Mouse (Mus musculus): ENCODE measurements at regions not wholly inside any gene's neighbourhood (a gene's known extent, or its start where the extent isn't known, plus 50 kb on each side); places are given as distances from the start of the nearest gene placed in this dataset.

DNA sequence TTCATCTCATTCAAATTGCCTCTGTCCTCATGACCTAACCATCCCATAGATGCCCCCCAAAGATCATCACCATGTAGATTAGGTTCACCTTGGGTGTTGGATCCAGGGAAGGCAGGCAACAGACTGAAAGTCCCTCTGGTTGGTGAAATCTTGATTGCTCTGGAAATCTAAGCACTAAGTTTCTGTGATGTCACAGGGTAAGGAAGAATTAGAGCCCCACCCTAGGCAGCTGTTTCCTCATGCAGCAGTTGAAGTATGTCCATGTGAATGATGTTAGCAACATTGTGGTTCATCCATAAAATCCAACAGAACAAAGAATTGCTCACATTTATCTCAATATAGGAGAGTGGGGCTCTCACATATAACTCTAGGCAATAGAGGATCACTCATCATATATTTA lies 175.5 kb downstream of the Plk2 start:
- H3K27me3 ChIP-seq (ENCODE audit: insufficient read depth, low read length): no peaks in the 10 kb centered on the region
- no peaks in the 10 kb centered on the region for H3K4me1 ChIP-seq (ENCODE audit: insufficient read depth, low read depth, low read length)
- TF ChIP-seq POLR2AphosphoS5 (IDR thresholded peaks at IDR 0.05; ENCODE audit: insufficient replicate concordance, low read depth, low read length): no peak
- TF ChIP-seq GATA2 (IDR thresholded peaks at IDR 0.05; ENCODE audit: borderline replicate concordance, low read depth, low read length): no peak
- TF ChIP-seq CTCF (IDR thresholded peaks at IDR 0.05; ENCODE audit: low read depth, low read length): no peak
- no peak for TF ChIP-seq GATA1 (IDR thresholded peaks at IDR 0.05; ENCODE audit: borderline replicate concordance, low read length)
- no peak for TF ChIP-seq TAL1 (conservative IDR thresholded peaks at IDR 0.05; ENCODE audit: low read depth, low read length)
- H3K36me3 ChIP-seq (replicated peaks): no peaks in the 10 kb centered on the region
- DNase-seq (ENCODE audit: low spot score) (no peak), ATAC-seq (ENCODE audit: extremely low read depth, insufficient number of reproducible peaks, low FRiP score, poor library complexity, severe bottlenecking) (no peak)
- H3K4me3 ChIP-seq (ENCODE audit: low read depth, low read length): no peak overlapping the region
- H3K9me3 ChIP-seq (replicated peaks): peaks cover 12% of the 10 kb centered on the region

GRCm38 (mm10) chr13:110573360-110574065 lies 178.7 kb downstream of the Plk2 start:
- no peaks in the 10 kb centered on the region for H3K36me3 ChIP-seq (replicated peaks)
- no peaks in the 10 kb centered on the region for H3K4me1 ChIP-seq (ENCODE audit: insufficient read depth, low read depth, low read length)
- ATAC-seq (ENCODE audit: extremely low read depth, insufficient number of reproducible peaks, low FRiP score, poor library complexity, severe bottlenecking) (no peak), DNase-seq (ENCODE audit: low spot score) (no peak)
- peaks cover 4% of the 10 kb centered on the region for H3K9me3 ChIP-seq (replicated peaks)
- H3K4me3 ChIP-seq (ENCODE audit: low read depth, low read length): no peak overlapping the region
- H3K27me3 ChIP-seq (ENCODE audit: insufficient read depth, low read length): no peaks in the 10 kb centered on the region
- TF ChIP-seq TAL1 (conservative IDR thresholded peaks at IDR 0.05; ENCODE audit: low read depth, low read length) (no peak), POLR2AphosphoS5 (IDR thresholded peaks at IDR 0.05; ENCODE audit: insufficient replicate concordance, low read depth, low read length) (no peak), CTCF (IDR thresholded peaks at IDR 0.05; ENCODE audit: low read depth, low read length) (no peak), GATA2 (IDR thresholded peaks at IDR 0.05; ENCODE audit: borderline replicate concordance, low read depth, low read length) (no peak), GATA1 (IDR thresholded peaks at IDR 0.05; ENCODE audit: borderline replicate concordance, low read length) (no peak)

DNA sequence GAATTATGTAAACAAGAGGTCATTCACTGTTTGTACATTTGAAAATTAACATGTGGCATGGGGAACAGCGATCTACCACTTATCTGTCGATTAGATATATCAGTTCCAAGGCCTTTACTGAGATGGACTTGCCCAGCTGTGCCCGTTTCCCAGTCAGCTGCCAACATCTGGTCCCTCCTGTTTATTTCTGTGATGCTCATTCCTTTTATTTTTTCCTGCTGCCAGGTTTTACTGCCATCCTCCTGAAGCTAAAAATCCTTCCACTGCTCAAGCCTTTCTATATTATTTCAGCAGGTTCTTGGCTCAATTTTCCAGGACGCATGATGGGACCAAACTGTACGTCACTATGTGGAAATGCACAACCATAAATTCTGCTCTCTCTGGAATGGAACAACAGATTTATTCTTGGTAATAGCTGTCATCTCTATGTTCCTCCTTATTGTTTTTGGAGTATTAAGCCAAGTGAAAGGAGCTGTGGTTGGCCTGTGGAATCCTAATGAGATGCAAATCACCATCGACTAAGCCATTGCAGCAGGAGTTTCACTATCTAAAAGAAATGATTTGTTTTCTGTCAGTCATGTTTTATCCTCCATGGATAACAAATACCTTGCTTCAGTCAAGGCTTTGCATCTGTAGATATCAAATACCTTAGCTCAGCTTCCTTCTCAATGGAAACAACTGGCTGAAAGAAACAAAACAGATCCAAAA lies 180.1 kb downstream of the Plk2 start:
- ATAC-seq (ENCODE audit: extremely low read depth, insufficient number of reproducible peaks, low FRiP score, poor library complexity, severe bottlenecking) (no peak), DNase-seq (ENCODE audit: low spot score) (no peak)
- TF ChIP-seq POLR2AphosphoS5 (IDR thresholded peaks at IDR 0.05; ENCODE audit: insufficient replicate concordance, low read depth, low read length): no peak
- TF ChIP-seq GATA2 (IDR thresholded peaks at IDR 0.05; ENCODE audit: borderline replicate concordance, low read depth, low read length): no peak
- no peak for TF ChIP-seq TAL1 (conservative IDR thresholded peaks at IDR 0.05; ENCODE audit: low read depth, low read length)
- no peak for TF ChIP-seq CTCF (IDR thresholded peaks at IDR 0.05; ENCODE audit: low read depth, low read length)
- no peak for TF ChIP-seq GATA1 (IDR thresholded peaks at IDR 0.05; ENCODE audit: borderline replicate concordance, low read length)
- Histone ChIP-seq H3K36me3 (replicated peaks) (no peaks in the 10 kb centered on the region), H3K27me3 (ENCODE audit: insufficient read depth, low read length) (no peaks in the 10 kb centered on the region), H3K4me1 (ENCODE audit: insufficient read depth, low read depth, low read length) (no peaks in the 10 kb centered on the region), H3K9me3 (replicated peaks) (no peaks in the 10 kb centered on the region; the same call in 1 of the 2 replicates), H3K4me3 (ENCODE audit: low read depth, low read length) (no peak overlapping the region)

DNA sequence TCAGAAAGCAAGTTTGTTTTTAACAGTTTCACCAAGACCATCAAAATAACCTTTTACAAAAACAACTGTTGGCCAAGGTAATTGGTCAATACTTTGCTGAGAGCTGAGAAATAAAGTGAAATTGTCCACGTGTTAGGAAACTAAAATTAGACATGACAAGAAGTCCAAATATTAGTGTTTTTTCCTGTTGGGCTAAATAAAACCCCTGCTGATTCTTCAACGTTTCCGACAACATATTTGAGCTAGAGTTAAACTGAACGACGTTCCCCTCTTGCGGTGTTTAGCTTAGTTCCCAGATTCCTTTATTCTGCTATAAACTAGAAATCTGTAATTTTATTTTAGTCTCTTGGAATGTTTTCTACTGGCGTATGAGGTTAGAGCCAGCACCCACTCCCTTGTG lies 183.3 kb downstream of the Plk2 start:
- Histone ChIP-seq H3K4me1 (ENCODE audit: insufficient read depth, low read depth, low read length) (no peaks in the 10 kb centered on the region), H3K36me3 (replicated peaks) (no peaks in the 10 kb centered on the region), H3K4me3 (ENCODE audit: low read depth, low read length) (no peak overlapping the region), H3K27me3 (ENCODE audit: insufficient read depth, low read length) (no peaks in the 10 kb centered on the region), H3K9me3 (replicated peaks) (no peaks in the 10 kb centered on the region; the same call in 1 of the 2 replicates)
- ATAC-seq (ENCODE audit: extremely low read depth, insufficient number of reproducible peaks, low FRiP score, poor library complexity, severe bottlenecking) (no peak), DNase-seq (ENCODE audit: low spot score) (no peak)
- TF ChIP-seq GATA1 (IDR thresholded peaks at IDR 0.05; ENCODE audit: borderline replicate concordance, low read length) (no peak), TAL1 (conservative IDR thresholded peaks at IDR 0.05; ENCODE audit: low read depth, low read length) (no peak), GATA2 (IDR thresholded peaks at IDR 0.05; ENCODE audit: borderline replicate concordance, low read depth, low read length) (no peak), POLR2AphosphoS5 (IDR thresholded peaks at IDR 0.05; ENCODE audit: insufficient replicate concordance, low read depth, low read length) (no peak), CTCF (IDR thresholded peaks at IDR 0.05; ENCODE audit: low read depth, low read length) (no peak)

- H3K27me3 ChIP-seq (ENCODE audit: insufficient read depth, low read length): no peaks in the 10 kb centered on the region
- no peaks in the 10 kb centered on the region; the same call in 1 of the 2 replicates for H3K9me3 ChIP-seq (replicated peaks)
- no peak overlapping the region for H3K4me3 ChIP-seq (ENCODE audit: low read depth, low read length)
- DNase-seq (ENCODE audit: low spot score) (no peak), ATAC-seq (ENCODE audit: extremely low read depth, insufficient number of reproducible peaks, low FRiP score, poor library complexity, severe bottlenecking) (no peak)
- no peak for TF ChIP-seq POLR2AphosphoS5 (IDR thresholded peaks at IDR 0.05; ENCODE audit: insufficient replicate concordance, low read depth, low read length)
- TF ChIP-seq CTCF (IDR thresholded peaks at IDR 0.05; ENCODE audit: low read depth, low read length): no peak
- no peak for TF ChIP-seq GATA2 (IDR thresholded peaks at IDR 0.05; ENCODE audit: borderline replicate concordance, low read depth, low read length)
- no peak for TF ChIP-seq TAL1 (conservative IDR thresholded peaks at IDR 0.05; ENCODE audit: low read depth, low read length)
- no peak for TF ChIP-seq GATA1 (IDR thresholded peaks at IDR 0.05; ENCODE audit: borderline replicate concordance, low read length)
- H3K4me1 ChIP-seq (ENCODE audit: insufficient read depth, low read depth, low read length): no peaks in the 10 kb centered on the region
- H3K36me3 ChIP-seq (replicated peaks): no peaks in the 10 kb centered on the region
Observed at GRCm38 (mm10) chr13:110580166-110580565, 185.3 kb downstream of the Plk2 start.

DNA sequence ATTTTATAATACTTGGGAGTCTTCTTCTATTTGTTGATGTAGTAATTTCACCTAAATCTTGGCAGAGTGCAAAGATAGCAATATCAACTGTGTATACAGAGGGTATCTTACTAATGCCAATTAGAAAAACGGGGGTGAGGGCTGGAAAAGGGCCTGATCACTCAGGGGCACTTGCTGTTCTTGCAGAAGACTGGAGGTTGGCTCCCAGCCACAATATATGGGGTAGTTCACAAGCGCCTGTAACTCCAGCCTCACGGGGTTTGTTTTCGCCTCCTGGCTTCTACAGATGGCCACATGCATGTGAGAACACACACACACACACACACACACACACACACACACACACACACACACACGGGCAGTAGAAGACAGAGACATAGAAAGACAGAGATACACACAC lies 185.7 kb downstream of the Plk2 start:
- Histone ChIP-seq H3K4me1 (ENCODE audit: insufficient read depth, low read depth, low read length) (no peaks in the 10 kb centered on the region), H3K27me3 (ENCODE audit: insufficient read depth, low read length) (no peaks in the 10 kb centered on the region), H3K36me3 (replicated peaks) (no peaks in the 10 kb centered on the region), H3K4me3 (ENCODE audit: low read depth, low read length) (no peak overlapping the region), H3K9me3 (replicated peaks) (no peaks in the 10 kb centered on the region; the same call in 1 of the 2 replicates)
- no peak for TF ChIP-seq TAL1 (conservative IDR thresholded peaks at IDR 0.05; ENCODE audit: low read depth, low read length)
- no peak for TF ChIP-seq POLR2AphosphoS5 (IDR thresholded peaks at IDR 0.05; ENCODE audit: insufficient replicate concordance, low read depth, low read length)
- TF ChIP-seq GATA2 (IDR thresholded peaks at IDR 0.05; ENCODE audit: borderline replicate concordance, low read depth, low read length): no peak
- TF ChIP-seq CTCF (IDR thresholded peaks at IDR 0.05; ENCODE audit: low read depth, low read length): no peak
- no peak for TF ChIP-seq GATA1 (IDR thresholded peaks at IDR 0.05; ENCODE audit: borderline replicate concordance, low read length)
- DNase-seq (ENCODE audit: low spot score) (no peak), ATAC-seq (ENCODE audit: extremely low read depth, insufficient number of reproducible peaks, low FRiP score, poor library complexity, severe bottlenecking) (no peak)

Measured in G1E (cell line).